Mouse (Mus musculus) lung, embryonic 14.5 days (tissue): ENCODE measurements around the gene Lad1. TPM values are rescaled to one million over a fixed set of nuclear protein-coding genes. Genes with fewer than 3 reads are reported as not detected.

ENCODE experiments used
- ATAC-seq: fragments of 200-750 bp; cut with Nextera tagmentation; 2 replicates; pipeline ENCODE4 v1.8.0; 2017; ENCODE audit warnings: mild to moderate bottlenecking, moderate TSS enrichment, moderate library complexity; ENCODE audit not compliant: insufficient read depth
- DNase-seq: peaks from one replicate; pipeline ENCODE4 v3.0.0-alpha.2; 2015
- H3K27ac ChIP-seq: fragments of 300-500 bp; sonication (generic); 2 replicates; pipeline ENCODE4 v1.5.1; 2014; ENCODE audit warnings: low read depth, mild to moderate bottlenecking, moderate library complexity
- H3K27me3 ChIP-seq: fragments of 300-500 bp; sonication (generic); 2 replicates; pipeline ENCODE4 v1.6.1; 2014; ENCODE audit warnings: low read length, control low read depth; ENCODE audit not compliant: insufficient read depth
- H3K36me3 ChIP-seq: fragments of 300-500 bp; sonication (generic); 2 replicates; pipeline ENCODE4 v1.6.1; 2014; ENCODE audit warnings: control low read depth; ENCODE audit not compliant: insufficient read depth
- H3K4me1 ChIP-seq: fragments of 300-500 bp; sonication (generic); 2 replicates; pipeline ENCODE4 v1.6.1; 2014; ENCODE audit warnings: antibody characterized with exemption, control low read depth; ENCODE audit not compliant: insufficient read depth
- H3K4me2 ChIP-seq: fragments of 300-500 bp; sonication (generic); 2 replicates; pipeline ENCODE4 v1.6.1; 2014; ENCODE audit warnings: mild to moderate bottlenecking
- H3K4me3 ChIP-seq: fragments of 300-500 bp; sonication (generic); 2 replicates; pipeline ENCODE4 v1.5.1; 2014; ENCODE audit warnings: low read depth, low read length
- H3K9ac ChIP-seq: fragments of 300-500 bp; sonication (generic); 2 replicates; pipeline ENCODE4 v1.6.1; 2014
- H3K9me3 ChIP-seq: fragments of 300-500 bp; sonication (generic); 2 replicates; pipeline ENCODE4 v1.6.1; 2016; ENCODE audit warnings: low read depth, low read length, control low read depth
- CTCF ChIP-seq: IDR thresholded peaks from 2 replicates; pipeline ENCODE4 v1.5.1; 2016; ENCODE audit warnings: antibody characterized with exemption, low read depth
- WGBS: fragments of 180-500 bp; shearing (Covaris S2); extraction: QIAGEN DNeasy Blood & Tissue Kit; methylation state at CpG from one replicate; pipeline ENCODE4 v1.1.7; 2014; 5-methylcytosine and 5-hydroxymethylcytosine counted together
- polyA plus RNA-seq: library from polyadenylated mRNA; unstranded; fragments of >200 nt; fragmentation: Nextera tagmentation; extraction: Ambion mirVana; gene quantifications from 2 replicates; pipeline ENCODE4 v1.2.1, GENCODE M21; 2014

The Lad1 gene
- polyA plus RNA-seq, 1 experiment from 2014 or later, result 14.4 TPM

- DNase-seq, result no peak
- Histone ChIP-seq H3K36me3 (no peaks in the 10 kb centered on the region), H3K27me3 (no peaks in the 10 kb centered on the region), H3K27ac (no peak overlapping the region), H3K9ac (no peak overlapping the region), H3K4me1 (no peaks in the 10 kb centered on the region), H3K4me3 (no peak overlapping the region), H3K9me3 (no peaks in the 10 kb centered on the region), H3K4me2 (no peak overlapping the region)
- WGBS, result 71% methylated on average over 2 of the region's 2 CpGs
- no peak for TF ChIP-seq CTCF
- no peak for ATAC-seq
Observed at GRCm38 (mm10) chr1:135810180-135810579, 8.2 kb upstream of the Lad1 start.

GRCm38 (mm10) chr1:135811016-135811646 is 7.3 kb upstream of the Lad1 start:
- WGBS, result 25% methylated on average over 7 of the region's 7 CpGs
- Histone ChIP-seq H3K9me3 (no peaks in the 10 kb centered on the region), H3K9ac (no peak overlapping the region), H3K4me2 (no peak overlapping the region), H3K27ac (no peak overlapping the region), H3K27me3 (no peaks in the 10 kb centered on the region), H3K4me1 (no peaks in the 10 kb centered on the region), H3K4me3 (no peak overlapping the region), H3K36me3 (no peaks in the 10 kb centered on the region)
- peak; percentile 90 for DNase-seq
- peak; percentile 71 for ATAC-seq
- TF ChIP-seq CTCF, result peak; percentile 100

GRCm38 (mm10) chr1:135812205-135812604 is 6.2 kb upstream of the Lad1 start:
- no peak for ATAC-seq
- Histone ChIP-seq H3K9me3 (no peaks in the 10 kb centered on the region), H3K4me3 (no peak overlapping the region), H3K4me1 (no peaks in the 10 kb centered on the region), H3K36me3 (no peaks in the 10 kb centered on the region), H3K9ac (no peak overlapping the region), H3K27ac (no peak overlapping the region), H3K27me3 (peaks cover 4% of the 10 kb centered on the region; the same call in 1 of the 2 replicates), H3K4me2 (no peak overlapping the region)
- WGBS, result 64% methylated on average over 3 of the region's 3 CpGs
- no peak for TF ChIP-seq CTCF
- DNase-seq, result no peak

GRCm38 (mm10) chr1:135812618-135813017 is 5.8 kb upstream of the Lad1 start:
- H3K36me3 ChIP-seq, result no peaks in the 10 kb centered on the region
- no peak for TF ChIP-seq CTCF
- peaks cover 8% of the 10 kb centered on the region; the same call in 1 of the 2 replicates for H3K27me3 ChIP-seq
- ATAC-seq (peak; percentile 48; the same call in 1 of the 2 replicates), DNase-seq (no peak)
- no peak overlapping the region for H3K4me3 ChIP-seq
- no peak overlapping the region for H3K9ac ChIP-seq
- WGBS, result 25% methylated on average over 2 of the region's 2 CpGs
- H3K4me2 ChIP-seq, result no peak overlapping the region
- H3K9me3 ChIP-seq, result no peaks in the 10 kb centered on the region
- no peaks in the 10 kb centered on the region for H3K4me1 ChIP-seq
- no peak overlapping the region; the same call in 1 of the 2 replicates for H3K27ac ChIP-seq

- peaks cover 13% of the 10 kb centered on the region; the same call in 1 of the 2 replicates for H3K27me3 ChIP-seq
- no peaks in the 10 kb centered on the region for H3K36me3 ChIP-seq
- ATAC-seq (no peak), DNase-seq (no peak)
- H3K4me1 ChIP-seq, result no peaks in the 10 kb centered on the region
- no peak for TF ChIP-seq CTCF
- no peak overlapping the region for H3K9ac ChIP-seq
- H3K4me3 ChIP-seq, result no peak overlapping the region
- no peak overlapping the region for H3K4me2 ChIP-seq
- H3K27ac ChIP-seq, result no peak overlapping the region; the same call in 1 of the 2 replicates
- 71% methylated on average over 4 of the region's 4 CpGs for WGBS
- no peaks in the 10 kb centered on the region for H3K9me3 ChIP-seq
Observed at GRCm38 (mm10) chr1:135813071-135813470, 5.3 kb upstream of the Lad1 start.

- Histone ChIP-seq H3K9me3 (no peaks in the 10 kb centered on the region), H3K4me3 (no peak overlapping the region), H3K9ac (no peak overlapping the region), H3K4me1 (no peaks in the 10 kb centered on the region), H3K27me3 (peaks cover 21% of the 10 kb centered on the region), H3K4me2 (no peak overlapping the region), H3K27ac (no peak overlapping the region), H3K36me3 (no peaks in the 10 kb centered on the region)
- 77% methylated on average over 5 of the region's 5 CpGs for WGBS
- TF ChIP-seq CTCF, result no peak
- no peak for ATAC-seq
- DNase-seq, result no peak
Observed at GRCm38 (mm10) chr1:135813687-135814395, 4.6 kb upstream of the Lad1 start.

GRCm38 (mm10) chr1:135814531-135814930 is 3.9 kb upstream of the Lad1 start:
- ATAC-seq (no peak), DNase-seq (no peak)
- no peak for TF ChIP-seq CTCF
- Histone ChIP-seq H3K27me3 (peaks cover 28% of the 10 kb centered on the region), H3K4me1 (no peaks in the 10 kb centered on the region), H3K36me3 (no peaks in the 10 kb centered on the region), H3K4me2 (no peak overlapping the region), H3K9ac (no peak overlapping the region), H3K4me3 (no peak overlapping the region), H3K27ac (no peak overlapping the region), H3K9me3 (no peaks in the 10 kb centered on the region)
- WGBS, result 73% methylated on average over 5 of the region's 5 CpGs
